Mouse (Mus musculus) bone marrow, adult 2 months (tissue): ENCODE results near the gene Eif4b. TPM values are rescaled to one million over a fixed set of nuclear protein-coding genes. Genes with fewer than 3 reads are reported as not detected.

Experiments used
- H3K27ac ChIP-seq: fragments of 200-500 bp; 2 replicates; pipeline ENCODE4 v1.5.1; 2012; ENCODE audit warnings: low read depth, mild to moderate bottlenecking, control low read depth, inconsistent platforms, low read length; ENCODE audit not compliant: control insufficient read depth, poor library complexity, insufficient read depth
- H3K4me1 ChIP-seq: fragments of 200-500 bp; 2 replicates; pipeline ENCODE4 v1.6.1; 2011; ENCODE audit warnings: low read length; ENCODE audit not compliant: control insufficient read depth, insufficient read depth
- H3K4me3 ChIP-seq: fragments of 200-500 bp; replicated peaks from 2 replicates; pipeline ENCODE3; 2011; ENCODE audit warnings: mild to moderate bottlenecking, low read depth, low read length, control low read depth; ENCODE audit not compliant: control insufficient read depth
- CTCF ChIP-seq: fragments of 200-500 bp; IDR thresholded peaks from 2 replicates; pipeline ENCODE4 v1.5.1; 2011; ENCODE audit warnings: low read length, control low read depth; ENCODE audit not compliant: control insufficient read depth, insufficient read depth
- POLR2A ChIP-seq: fragments of 200-500 bp; IDR thresholded peaks from 2 replicates; pipeline ENCODE4 v1.6.1; 2011; ENCODE audit warnings: low read depth, mild to moderate bottlenecking, control low read depth, low read length, borderline replicate concordance; ENCODE audit not compliant: control insufficient read depth
- WGBS: fragments of 180-500 bp; shearing (Covaris S2); methylation state at CpG from one replicate; pipeline ENCODE4 v1.1.7; 2018; 5-methylcytosine and 5-hydroxymethylcytosine counted together
- polyA plus RNA-seq: library from polyadenylated mRNA; stranded (reverse); fragments of >200 nt; gene quantifications from 2 replicates; pipeline ENCODE4 v1.2.4, GENCODE M21; 2011; ENCODE audit warnings: low replicate concordance; ENCODE audit not compliant: missing spikeins, insufficient read depth, insufficient read length

Gene Eif4b
- polyA plus RNA-seq, 1 experiment, result 122 TPM

DNA sequence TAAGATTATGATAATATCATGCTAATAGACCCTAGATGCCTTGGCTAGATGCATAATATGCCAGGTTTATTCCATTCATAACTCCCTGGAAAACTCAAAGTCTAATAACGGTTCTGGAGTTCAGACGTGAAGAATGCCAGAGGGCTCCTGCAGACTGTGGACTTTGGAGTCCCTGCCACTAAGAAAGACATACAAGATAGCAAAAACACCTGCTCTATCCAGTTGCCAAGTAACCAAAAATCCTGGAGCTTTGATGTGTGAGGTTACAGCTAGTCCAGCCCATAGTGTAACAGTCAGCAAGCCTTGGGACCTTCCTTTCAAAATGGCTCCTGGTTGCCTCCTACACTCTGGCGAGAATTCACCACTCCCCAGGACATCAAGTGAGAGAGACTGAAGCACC lies 28.8 kb upstream of the Eif4b start:
- no peak overlapping the region for H3K27ac ChIP-seq
- 80% methylated on average over 3 of the region's 3 CpGs for WGBS
- TF ChIP-seq CTCF, result no peak
- TF ChIP-seq POLR2A, result no peak
- no peaks in the 10 kb centered on the region for H3K4me1 ChIP-seq
- H3K4me3 ChIP-seq, result no peak overlapping the region

DNA sequence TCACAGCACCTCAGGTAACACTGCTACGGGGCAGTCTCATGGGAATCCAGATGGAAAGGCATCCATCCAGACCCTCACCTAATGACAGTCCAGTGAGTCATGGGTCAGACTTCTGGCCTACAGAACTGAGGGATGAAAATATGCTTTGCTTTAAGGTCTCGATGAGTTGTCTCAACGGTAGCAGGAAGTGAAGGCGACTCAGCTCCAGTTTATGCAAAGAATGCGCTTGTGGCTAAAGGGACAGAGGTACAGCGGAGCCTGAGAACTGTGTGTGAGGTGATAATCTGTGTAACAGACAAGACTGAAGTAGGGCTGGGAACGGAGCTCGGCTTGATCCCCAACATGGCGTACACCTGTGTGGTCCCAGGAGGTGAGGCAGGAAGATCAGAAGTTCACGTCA lies 27.9 kb upstream of the Eif4b start:
- Histone ChIP-seq H3K27ac (no peak overlapping the region), H3K4me3 (no peak overlapping the region), H3K4me1 (no peaks in the 10 kb centered on the region)
- TF ChIP-seq CTCF (no peak), POLR2A (no peak)
- WGBS, result 67% methylated on average over 10 of the region's 10 CpGs

DNA sequence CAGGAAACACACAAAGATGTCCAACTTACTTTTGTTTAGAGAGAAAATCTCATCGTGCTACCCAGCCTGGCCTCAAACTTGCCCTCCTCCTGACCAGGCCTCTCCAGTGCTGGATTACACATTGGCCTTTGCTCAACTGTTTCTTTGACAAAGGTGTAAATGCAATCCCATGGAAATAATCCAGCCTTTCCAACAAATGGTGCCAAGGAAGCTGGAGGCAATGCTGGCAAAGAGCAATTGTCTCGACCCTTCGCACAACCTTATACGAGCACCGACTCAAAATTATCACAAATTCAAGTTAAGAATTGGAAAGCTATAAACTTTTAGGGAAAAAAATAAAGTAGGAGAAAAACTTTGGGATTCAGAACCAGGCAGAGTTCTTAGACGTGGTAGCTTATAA lies 25.6 kb upstream of the Eif4b start:
- 85% methylated on average over 6 of the region's 6 CpGs for WGBS
- H3K4me1 ChIP-seq, result no peaks in the 10 kb centered on the region
- no peak overlapping the region for H3K4me3 ChIP-seq
- no peak for TF ChIP-seq CTCF
- TF ChIP-seq POLR2A, result no peak
- H3K27ac ChIP-seq, result no peak overlapping the region

DNA sequence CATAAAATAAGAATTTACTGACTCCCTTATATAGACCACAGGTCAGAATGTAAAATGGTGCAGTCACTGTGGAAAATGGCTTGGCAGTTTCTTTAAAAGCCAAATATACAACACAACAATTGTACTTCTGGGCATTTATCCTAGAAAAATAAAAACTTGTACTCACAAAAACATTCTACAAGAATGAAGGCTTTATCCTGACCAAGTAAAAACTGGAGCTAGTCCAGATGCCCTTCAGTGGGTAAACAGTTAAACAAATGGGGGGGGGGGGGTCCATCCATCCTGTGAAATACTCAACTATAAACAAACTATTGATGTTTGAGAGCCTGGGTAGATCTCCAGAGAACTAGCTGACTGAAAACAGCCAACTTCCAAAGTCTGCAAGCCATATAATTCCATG lies 23.7 kb upstream of the Eif4b start:
- no peaks in the 10 kb centered on the region for H3K4me1 ChIP-seq
- TF ChIP-seq CTCF (no peak), POLR2A (no peak)

DNA sequence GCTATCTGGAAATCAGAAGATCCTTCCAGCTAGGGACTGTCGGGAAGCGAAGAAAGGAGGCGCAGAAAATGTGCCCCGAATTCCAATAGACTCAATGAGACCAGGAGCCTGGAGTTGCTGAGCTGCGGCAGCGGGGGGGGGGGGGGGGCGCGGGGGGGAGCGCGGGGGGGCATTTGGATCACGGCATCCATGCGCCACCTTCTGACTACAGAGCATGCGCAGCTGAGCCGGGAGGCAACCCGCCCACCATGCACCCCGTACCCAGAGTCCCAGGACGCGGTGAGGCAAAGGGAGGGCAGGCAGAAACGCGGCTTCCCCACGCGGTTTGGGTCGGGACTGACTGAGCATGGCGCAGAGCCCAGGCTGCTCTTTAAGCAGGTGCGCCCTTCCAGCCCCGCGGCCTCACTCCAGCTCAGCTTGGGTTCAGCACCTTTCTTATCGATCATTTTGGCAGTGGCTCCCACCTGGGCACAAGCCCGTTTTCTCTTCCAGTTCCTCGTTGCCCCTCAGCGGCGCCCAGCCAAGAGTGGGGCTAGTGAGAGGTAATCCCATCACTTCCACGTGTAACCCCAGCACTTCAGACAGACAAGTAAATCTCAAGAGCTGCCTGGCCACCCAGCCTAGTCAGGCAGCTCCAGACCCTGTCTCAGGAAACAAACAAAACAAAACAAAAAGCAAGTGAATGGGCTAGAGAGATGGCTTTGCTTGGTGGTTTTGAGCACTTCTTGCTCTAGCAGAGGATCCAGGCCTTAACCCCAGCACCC lies 21.5 kb upstream of the Eif4b start:
- 3% methylated on average over 33 of the region's 33 CpGs for WGBS
- Histone ChIP-seq H3K27ac (no peak overlapping the region), H3K4me3 (no peak overlapping the region), H3K4me1 (no peaks in the 10 kb centered on the region)
- no peak for TF ChIP-seq CTCF
- no peak for TF ChIP-seq POLR2A

More for the DNA sequence above, 23.7 kb upstream of the Eif4b start:
- Histone ChIP-seq H3K4me3 (no peak overlapping the region), H3K27ac (no peak overlapping the region)

DNA sequence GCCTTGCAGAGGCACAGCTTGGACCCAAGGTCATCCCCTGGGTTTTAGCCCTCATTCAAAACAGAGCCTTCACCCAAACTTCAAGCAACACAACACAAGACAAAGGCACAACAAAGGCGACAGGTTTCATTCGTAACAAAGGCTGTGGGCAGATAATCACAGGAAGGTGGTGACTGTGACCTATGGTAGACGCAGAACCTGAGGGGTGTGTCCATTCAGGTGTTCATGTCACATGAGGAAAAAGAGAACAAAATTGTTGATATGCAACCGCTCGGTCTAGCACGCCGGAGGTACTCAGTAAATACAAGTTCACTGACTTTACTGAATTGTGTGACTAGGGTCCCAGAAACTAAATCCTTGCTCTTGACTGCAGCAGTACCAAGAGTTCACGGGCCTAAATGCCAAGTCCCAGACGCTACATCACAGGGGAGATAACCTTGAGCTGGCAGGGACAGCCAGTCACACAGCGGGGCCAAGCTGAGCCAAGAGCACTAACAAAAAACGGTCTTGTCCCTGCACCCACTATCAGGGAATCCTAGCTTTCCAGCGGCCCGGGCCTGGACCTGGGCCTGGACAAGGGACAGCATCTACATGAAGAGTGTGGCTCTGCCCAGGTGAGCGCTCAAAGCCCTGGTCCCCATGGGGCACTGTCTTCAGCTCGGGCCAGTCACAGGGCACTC lies 16.9 kb upstream of the Eif4b start:
- no peak overlapping the region for H3K27ac ChIP-seq
- no peak for TF ChIP-seq POLR2A
- TF ChIP-seq CTCF, result no peak
- no peak overlapping the region for H3K4me3 ChIP-seq
- 87% methylated on average over 15 of the region's 15 CpGs for WGBS
- no peaks in the 10 kb centered on the region for H3K4me1 ChIP-seq

DNA sequence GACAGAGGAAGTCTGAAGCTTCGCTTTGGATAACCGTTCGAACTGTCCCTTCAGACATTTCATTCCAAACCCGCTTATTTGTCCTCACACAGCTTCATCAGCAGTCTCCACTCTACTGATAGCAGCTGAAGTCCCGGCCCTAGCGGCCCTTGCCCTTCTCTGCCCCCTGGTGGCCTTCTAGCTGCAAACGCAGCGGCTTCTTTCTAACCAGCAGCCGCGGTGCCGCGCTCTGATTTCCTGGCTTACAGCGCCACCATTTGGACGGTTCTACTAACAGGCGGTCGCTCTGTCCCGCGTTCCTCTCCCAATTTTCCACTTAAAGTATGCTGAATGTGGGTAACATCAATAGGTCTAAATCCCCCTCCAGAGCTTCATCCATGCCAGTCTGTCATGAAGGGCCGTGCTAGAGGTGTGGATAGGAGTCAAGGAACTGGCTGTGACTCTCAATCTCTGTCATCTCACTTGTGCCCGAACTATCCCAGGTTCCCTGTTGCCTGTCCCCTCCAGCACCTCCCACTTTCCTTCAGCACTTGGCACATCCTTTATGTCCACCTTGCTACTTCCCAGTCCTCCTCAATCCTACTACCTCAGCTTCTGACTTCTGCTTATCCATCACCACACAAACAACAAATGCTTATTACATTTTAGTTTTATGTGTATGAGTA lies 7.8 kb upstream of the Eif4b start:
- no peak for TF ChIP-seq POLR2A
- TF ChIP-seq CTCF, result peak; percentile 92
- Histone ChIP-seq H3K4me3 (no peak overlapping the region), H3K4me1 (no peaks in the 10 kb centered on the region; the same call in none of the 2 replicates), H3K27ac (no peak overlapping the region)
- 3% methylated on average over 20 of the region's 20 CpGs for WGBS
